Mouse (Mus musculus) lung, postnatal 0 days (tissue): Measurements from ENCODE around the gene Prkcsh. TPM values are rescaled to one million over a fixed set of nuclear protein-coding genes. Genes with fewer than 3 reads are reported as not detected.

Experiments used
- ATAC-seq: fragments of 200-750 bp; cut with Nextera tagmentation; 2 replicates; pipeline ENCODE4 v1.8.0; 2017; ENCODE audit warnings: moderate library complexity
- DNase-seq: peaks from one replicate; pipeline ENCODE4 v3.0.0-alpha.2; 2016; ENCODE audit warnings: low spot score
- H3K27ac ChIP-seq: fragments of 300-500 bp; sonication (generic); 2 replicates; pipeline ENCODE4 v1.5.1; 2014; ENCODE audit warnings: antibody characterized with exemption, mild to moderate bottlenecking, low read length, mixed read lengths
- H3K27me3 ChIP-seq: fragments of 300-500 bp; sonication (generic); replicated peaks from 2 replicates; pipeline ENCODE4 v1.6.1; 2014; ENCODE audit warnings: low read length, mixed read lengths; ENCODE audit not compliant: insufficient read depth
- H3K36me3 ChIP-seq: fragments of 300-500 bp; sonication (generic); 2 replicates; pipeline ENCODE4 v1.6.1; 2014; ENCODE audit warnings: low read length, mixed read lengths; ENCODE audit not compliant: insufficient read depth
- H3K4me1 ChIP-seq: fragments of 300-500 bp; sonication (generic); 2 replicates; pipeline ENCODE4 v1.6.1; 2014; ENCODE audit warnings: antibody characterized with exemption, low read depth, low read length, mixed read lengths; ENCODE audit not compliant: insufficient read depth
- H3K4me2 ChIP-seq: fragments of 300-500 bp; sonication (generic); replicated peaks from 2 replicates; pipeline ENCODE4 v1.6.1; 2014; ENCODE audit warnings: low read depth, mild to moderate bottlenecking, low read length, moderate library complexity, mixed read lengths
- H3K4me3 ChIP-seq: fragments of 300-500 bp; sonication (generic); 2 replicates; pipeline ENCODE4 v1.5.1; 2014; ENCODE audit warnings: low read depth, low read length
- H3K9ac ChIP-seq: fragments of 300-500 bp; sonication (generic); replicated peaks from 2 replicates; pipeline ENCODE4 v1.6.1; 2014; ENCODE audit warnings: low read depth, mild to moderate bottlenecking
- H3K9me3 ChIP-seq: fragments of 300-500 bp; sonication (generic); 2 replicates; pipeline ENCODE4 v1.6.1; 2016; ENCODE audit warnings: low read length, mixed read lengths
- CTCF ChIP-seq: IDR thresholded peaks from 2 replicates; pipeline ENCODE4 v1.5.1; 2016; ENCODE audit warnings: antibody characterized with exemption, mild to moderate bottlenecking
- EP300 ChIP-seq: IDR thresholded peaks from 2 replicates; pipeline ENCODE4 v1.6.1; 2016; ENCODE audit warnings: antibody characterized with exemption, mild to moderate bottlenecking, control low read depth
- WGBS: fragments of 180-500 bp; shearing (Covaris S2); extraction: QIAGEN DNeasy Blood & Tissue Kit; methylation state at CpG from one replicate; pipeline ENCODE4 v1.1.7; 2014; 5-methylcytosine and 5-hydroxymethylcytosine counted together
- polyA plus RNA-seq: library from polyadenylated mRNA; unstranded; fragments of >200 nt; fragmentation: Nextera tagmentation; extraction: Ambion mirVana; gene quantifications from 2 replicates; pipeline ENCODE4 v1.2.1, GENCODE M21; 2015

Gene Prkcsh
- polyA plus RNA-seq, 1 experiment from 2014 or later = 51.9 TPM

GRCm38 (mm10) chr9:21978398-21979128, 24.0 kb upstream of the Prkcsh start:
- Histone ChIP-seq H3K4me3 (no peak overlapping the region), H3K9ac (no peak overlapping the region), H3K27ac (no peak overlapping the region), H3K36me3 (no peaks in the 10 kb centered on the region), H3K9me3 (no peaks in the 10 kb centered on the region), H3K4me1 (no peaks in the 10 kb centered on the region), H3K27me3 (no peaks in the 10 kb centered on the region), H3K4me2 (no peak overlapping the region)
- TF ChIP-seq CTCF (no peak), EP300 (no peak)
- DNase-seq (no peak), ATAC-seq (no peak)
- 87% methylated on average over 4 of the region's 4 CpGs for WGBS

- Histone ChIP-seq H3K9ac (no peak overlapping the region), H3K27me3 (0 out of 2 replicates have a peak, but pooled peaks cover 10% of the 10 kb centered on the region), H3K4me1 (peaks cover 6% of the 10 kb centered on the region), H3K9me3 (no peaks in the 10 kb centered on the region), H3K4me3 (no peak overlapping the region), H3K27ac (no peak overlapping the region), H3K36me3 (no peaks in the 10 kb centered on the region), H3K4me2 (no peak overlapping the region)
- ATAC-seq = no peak
- TF ChIP-seq CTCF (no peak), EP300 (no peak)
- DNase-seq = no peak
- 34% methylated on average over 3 of the region's 3 CpGs for WGBS
These were observed 18.7 kb upstream of the Prkcsh start for GRCm38 (mm10) chr9:21983911-21984310.

- TF ChIP-seq CTCF = no peak
- no peak for TF ChIP-seq EP300
- peak overlapping the region; percentile 45; the same call in 1 of the 2 replicates for H3K4me3 ChIP-seq
- H3K9me3 ChIP-seq = no peaks in the 10 kb centered on the region
- peaks cover 13% of the 10 kb centered on the region for H3K4me1 ChIP-seq
- H3K36me3 ChIP-seq = no peaks in the 10 kb centered on the region
- ATAC-seq = no peak
- H3K27ac ChIP-seq = no peak overlapping the region
- no peak for DNase-seq
- H3K9ac ChIP-seq = no peak overlapping the region
- WGBS = 11% methylated on average over 36 of the region's 36 CpGs
- peak overlapping the region; percentile 91; the same call in 1 of the 2 replicates for H3K4me2 ChIP-seq
- peaks cover 25% of the 10 kb centered on the region; the same call in 1 of the 2 replicates for H3K27me3 ChIP-seq
These were observed 14.8 kb upstream of the Prkcsh start for GRCm38 (mm10) chr9:21987592-21988342.

- DNase-seq = peak; percentile 41
These were observed 14.0 kb upstream of the Prkcsh start for GRCm38 (mm10) chr9:21988421-21989101.

GRCm38 (mm10) chr9:21989230-21990110, 13.1 kb upstream of the Prkcsh start, which contains the start of gene Rgl3:
TSS of gene Rgl3 (minus strand) at chr9:21989446.
- ATAC-seq (peak; percentile 79), DNase-seq (peak; percentile 62)
- Histone ChIP-seq H3K4me2 (peak within 1 kb of the TSS; percentile 91), H3K9me3 (no peaks in the 10 kb centered on the region), H3K27ac (no peak within 1 kb of the TSS), H3K27me3 (peaks cover 25% of the 10 kb centered on the region; the same call in 1 of the 2 replicates), H3K36me3 (no peaks in the 10 kb centered on the region), H3K9ac (peak within 1 kb of the TSS; percentile 16; the same call in 1 of the 2 replicates), H3K4me1 (peaks cover 13% of the 10 kb centered on the region), H3K4me3 (peak within 1 kb of the TSS; percentile 45)
- 1% methylated on average over 37 of the region's 42 CpGs for WGBS
- TF ChIP-seq EP300 = no peak
- no peak for TF ChIP-seq CTCF

More at GRCm38 (mm10) chr9:21988421-21989101, 14.0 kb upstream of the Prkcsh start:
- peak; percentile 43 for ATAC-seq
- TF ChIP-seq EP300 (no peak), CTCF (peak; percentile 39)
- Histone ChIP-seq H3K27me3 (peaks cover 25% of the 10 kb centered on the region; the same call in 1 of the 2 replicates), H3K9ac (peak overlapping the region; percentile 16; the same call in 1 of the 2 replicates), H3K4me2 (peak overlapping the region; percentile 91), H3K27ac (no peak overlapping the region), H3K4me1 (peaks cover 13% of the 10 kb centered on the region), H3K4me3 (peak overlapping the region; percentile 45), H3K36me3 (no peaks in the 10 kb centered on the region), H3K9me3 (no peaks in the 10 kb centered on the region)
- WGBS = 2% methylated on average over 32 of the region's 32 CpGs
